Mouse (Mus musculus): ENCODE data around the gene 1700015F17Rik. TPM values are rescaled to one million over a fixed set of nuclear protein-coding genes. Genes with fewer than 3 reads are reported as not detected.

1700015F17Rik gene
- not detected in 2 replicates for total RNA-seq (2015)
- total RNA-seq (2017) = not detected in 2 replicates

DNA sequence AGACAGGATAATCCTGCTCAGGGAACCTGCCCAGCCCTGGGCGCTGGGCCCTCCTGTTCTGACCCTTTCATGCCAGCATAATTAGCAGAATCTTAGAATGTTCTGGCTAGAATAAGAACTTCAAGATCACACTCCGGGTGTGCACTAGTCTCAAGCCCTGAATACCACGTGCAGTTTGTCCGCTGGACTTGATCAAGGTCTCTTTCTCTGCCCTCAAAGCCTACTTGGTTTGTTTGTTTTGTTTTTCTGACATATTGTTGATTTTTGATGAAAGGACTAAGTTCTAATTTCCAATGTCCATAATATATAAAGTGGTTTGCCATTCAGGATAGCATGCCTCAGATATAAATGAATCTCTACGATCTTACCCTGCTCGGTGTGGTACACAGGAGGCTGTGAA is at the start of gene 1700015F17Rik:
1700015F17Rik (minus strand) TSS at position 101 of the 400 bp plus-strand sequence.
- ATAC-seq (replicated peaks; ENCODE audit: poor library complexity) = no peak

DNA sequence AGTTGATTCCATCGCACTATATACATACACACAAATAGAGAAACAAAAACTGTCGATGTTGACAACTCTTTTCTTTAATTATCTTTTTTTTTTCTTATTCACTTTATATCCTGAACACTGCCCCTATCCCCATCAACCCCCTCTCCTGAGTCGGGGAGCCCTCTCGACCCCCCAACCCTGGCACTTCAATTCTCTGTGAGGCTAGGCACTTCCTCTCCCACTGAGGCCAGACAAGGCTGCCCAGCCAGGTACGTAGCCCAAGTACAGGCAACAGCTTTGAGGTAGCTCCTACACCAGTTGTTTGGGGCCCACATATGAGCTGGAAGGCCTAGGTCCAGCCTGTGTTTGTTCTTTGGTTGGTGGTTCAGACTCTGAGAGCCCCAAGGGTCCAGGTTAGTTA is 36.5 kb upstream of the 1700015F17Rik start:
- ATAC-seq (replicated peaks; ENCODE audit: poor library complexity) = no peak

GRCm38 (mm10) chr5:5514196-5515076 is 35.5 kb upstream of the 1700015F17Rik start, which contains the start of gene Cldn12:
TSS of gene Cldn12 (minus strand) at chr5:5514958.
- peak; percentile 79 for ATAC-seq (replicated peaks; ENCODE audit: poor library complexity)

DNA sequence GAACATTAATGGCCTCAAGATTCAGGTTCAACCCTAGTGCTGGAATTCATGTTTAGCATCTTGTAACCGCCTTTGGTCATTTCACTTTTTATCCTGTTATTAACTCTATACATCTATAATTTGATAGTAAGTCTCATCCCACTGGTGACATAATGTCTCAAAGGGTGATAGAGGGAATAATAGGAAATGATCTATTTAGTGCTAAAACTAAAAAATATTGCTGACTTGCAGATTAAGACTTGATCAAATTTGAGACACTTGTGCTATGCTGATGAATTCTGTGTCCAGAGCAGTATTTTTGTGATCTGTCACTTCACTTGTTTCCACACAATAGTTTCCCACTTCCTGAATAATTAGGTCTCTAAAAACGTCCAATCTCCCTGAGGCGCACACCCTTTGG is 32.5 kb upstream of the 1700015F17Rik start:
- no peak for ATAC-seq (replicated peaks; ENCODE audit: poor library complexity)

GRCm38 (mm10) chr5:5510989-5511388 is 32.0 kb upstream of the 1700015F17Rik start:
- ATAC-seq (replicated peaks; ENCODE audit: poor library complexity) = no peak

DNA sequence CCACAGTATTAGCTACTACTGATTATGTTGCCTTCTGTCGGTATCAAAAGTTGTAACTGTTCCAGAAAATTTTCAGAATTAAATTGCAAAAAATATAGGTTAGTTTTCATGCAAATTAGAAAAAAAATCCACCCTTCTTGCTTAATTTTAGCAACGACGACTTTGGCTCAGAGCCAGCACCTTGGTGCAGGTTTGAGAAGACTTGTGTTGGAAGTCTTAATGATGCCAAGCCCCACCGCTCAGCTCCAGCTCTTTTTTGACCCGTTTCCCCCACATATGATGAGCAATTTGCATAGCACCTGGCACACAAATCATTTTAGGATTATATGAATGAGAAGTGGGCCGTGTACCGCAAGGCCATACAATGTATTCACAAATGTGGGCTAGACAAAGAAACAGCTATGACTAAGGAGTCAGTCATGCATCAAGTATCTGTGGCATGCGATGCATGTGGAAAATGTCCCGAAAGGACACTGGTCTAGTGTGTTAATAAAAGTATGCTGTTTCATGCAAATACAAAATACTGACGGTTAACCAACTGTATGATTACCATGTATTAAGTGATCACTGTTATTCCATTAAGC is 31.5 kb upstream of the 1700015F17Rik start:
- no peak for ATAC-seq (replicated peaks; ENCODE audit: poor library complexity)

DNA sequence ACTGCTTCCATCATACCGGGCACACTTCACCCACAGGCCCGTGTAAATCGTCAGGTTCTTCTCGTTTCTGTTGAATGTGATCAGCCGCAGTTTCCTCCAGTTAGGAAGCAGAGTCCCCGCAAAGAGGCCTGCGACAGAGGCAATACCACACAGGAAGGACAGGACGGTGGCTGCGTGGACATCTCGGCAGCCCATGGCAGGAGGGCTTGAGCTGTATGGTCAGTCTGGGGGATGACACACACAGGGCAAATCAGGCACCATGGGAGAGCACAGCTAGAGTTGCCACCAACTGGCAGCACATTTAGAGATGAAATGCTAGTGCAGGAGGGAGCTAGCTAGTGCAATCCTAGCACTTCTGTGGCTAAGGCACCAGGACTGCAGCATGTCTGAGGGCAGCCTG is 29.3 kb upstream of the 1700015F17Rik start:
- ATAC-seq (replicated peaks; ENCODE audit: poor library complexity) = no peak

GRCm38 (mm10) chr5:5507701-5508225 is 28.8 kb upstream of the 1700015F17Rik start:
- peak; percentile 88 for ATAC-seq (replicated peaks; ENCODE audit: poor library complexity)

DNA sequence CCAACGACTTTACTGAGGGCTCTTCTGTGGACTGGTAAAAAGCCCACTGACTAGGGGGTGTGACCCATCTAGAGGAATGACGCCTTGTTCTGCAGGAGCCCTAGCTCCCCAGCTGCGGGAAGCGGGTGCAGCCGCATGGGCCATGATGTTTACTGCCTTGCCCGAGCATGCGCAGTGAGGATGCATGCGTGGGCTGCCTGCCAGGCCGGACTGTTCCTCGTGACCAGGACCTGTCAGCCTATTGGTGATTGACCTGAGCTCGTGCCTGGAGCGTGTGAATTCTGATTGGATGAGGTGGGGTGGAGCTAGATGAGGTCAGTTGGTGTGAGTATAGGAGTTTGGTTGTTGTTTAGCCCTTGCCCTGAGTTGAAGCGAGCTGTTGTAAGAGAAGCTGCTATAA is 25.5 kb upstream of the 1700015F17Rik start:
- ATAC-seq (replicated peaks; ENCODE audit: poor library complexity) = no peak

DNA sequence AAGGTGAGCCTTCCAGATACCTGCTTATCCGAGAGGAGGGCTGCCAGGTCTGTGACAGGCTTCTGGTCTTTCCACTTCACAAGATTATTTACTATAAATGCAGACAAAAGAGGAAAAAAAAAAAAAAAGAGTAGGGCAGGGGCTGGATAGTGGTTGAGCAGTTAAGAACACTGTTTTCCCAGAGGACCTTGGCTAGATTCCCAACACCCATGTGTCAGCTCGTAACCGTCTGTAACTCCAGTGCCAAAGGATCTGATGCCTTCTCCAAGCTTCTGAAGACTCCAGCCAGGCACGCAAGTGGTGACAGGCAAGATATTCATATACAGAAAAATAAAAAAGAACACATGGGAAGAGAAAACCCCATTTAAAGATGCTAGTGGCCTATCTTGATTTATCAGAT is 24.4 kb upstream of the 1700015F17Rik start:
- ATAC-seq (replicated peaks; ENCODE audit: poor library complexity) = no peak

GRCm38 (mm10) chr5:5501583-5501982 is 22.6 kb upstream of the 1700015F17Rik start:
- peak; percentile 85 for ATAC-seq (replicated peaks; ENCODE audit: poor library complexity)

- no peak for ATAC-seq (replicated peaks; ENCODE audit: poor library complexity)
Observed at GRCm38 (mm10) chr5:5496393-5496792, 17.4 kb upstream of the 1700015F17Rik start.

GRCm38 (mm10) chr5:5495042-5495441 is 16.1 kb upstream of the 1700015F17Rik start:
- ATAC-seq (replicated peaks; ENCODE audit: poor library complexity) = peak; percentile 41

GRCm38 (mm10) chr5:5494269-5495005 is 15.5 kb upstream of the 1700015F17Rik start:
- peak; percentile 97 for ATAC-seq (replicated peaks; ENCODE audit: poor library complexity)

DNA sequence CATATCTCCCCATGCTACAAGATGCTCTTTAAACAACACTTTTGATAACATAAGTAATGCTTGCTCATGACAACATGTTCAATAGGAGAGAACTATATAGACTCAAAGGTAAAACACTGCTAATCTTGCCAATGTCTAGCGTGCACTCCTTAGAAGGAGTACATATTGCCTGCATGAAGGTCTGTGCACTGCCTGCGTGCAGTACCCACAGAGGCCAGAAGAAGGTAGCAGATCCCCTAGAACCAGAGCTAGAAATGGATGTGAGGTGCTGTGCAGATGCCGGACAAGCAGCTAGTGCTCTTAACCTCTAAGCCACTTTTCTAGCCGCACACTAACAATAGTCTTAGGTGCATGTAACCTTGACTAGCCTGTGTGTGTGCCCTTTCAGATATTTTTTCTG is 13.2 kb upstream of the 1700015F17Rik start:
- peak; percentile 39; the same call in 1 of the 2 replicates for ATAC-seq (replicated peaks; ENCODE audit: poor library complexity)

GRCm38 (mm10) chr5:5486071-5486470 is 7.1 kb upstream of the 1700015F17Rik start:
- ATAC-seq (replicated peaks; ENCODE audit: poor library complexity) = no peak

GRCm38 (mm10) chr5:5483254-5483858 is 4.4 kb upstream of the 1700015F17Rik start:
- no peak for ATAC-seq (replicated peaks; ENCODE audit: poor library complexity)

DNA sequence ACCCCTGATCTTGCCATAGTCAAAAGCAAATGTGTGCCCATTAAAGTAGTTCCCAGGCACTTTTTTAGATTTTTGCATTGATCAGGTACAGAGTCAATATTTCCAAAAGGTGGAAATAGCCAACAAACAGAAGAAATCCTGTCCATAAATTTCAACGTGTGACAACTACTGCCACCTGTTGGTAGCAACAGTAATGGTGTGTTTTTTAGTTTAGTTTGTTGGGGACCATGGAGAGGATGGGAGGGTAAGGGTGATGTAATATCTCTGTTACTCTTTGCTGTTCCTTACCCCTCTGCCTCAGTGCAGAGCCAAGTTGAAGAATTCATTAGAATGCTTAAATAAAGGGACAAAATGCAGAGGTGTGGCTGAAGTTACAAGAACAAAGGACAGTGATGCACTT is 2.7 kb upstream of the 1700015F17Rik start:
- peak; percentile 78 for ATAC-seq (replicated peaks; ENCODE audit: poor library complexity)

DNA sequence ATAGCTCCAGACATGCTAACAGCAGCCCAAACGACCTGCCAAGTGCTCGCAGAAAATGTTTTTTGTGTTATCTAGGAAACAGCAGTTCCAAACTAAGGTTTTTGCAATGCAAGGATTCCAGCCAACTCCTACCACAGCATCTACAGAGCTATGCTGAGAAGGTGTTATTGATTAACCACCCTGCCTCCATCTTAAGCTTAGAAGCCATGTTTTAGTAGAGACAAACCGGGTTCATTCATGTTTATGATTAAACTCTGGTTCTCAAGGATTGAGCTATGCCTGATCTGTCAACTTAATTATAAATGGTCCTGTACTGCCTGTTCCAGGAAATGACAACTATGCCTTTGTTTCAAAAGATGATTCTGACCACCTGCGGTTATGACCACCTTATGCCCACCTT is 2.8 kb downstream of the 1700015F17Rik start:
- no peak for ATAC-seq (replicated peaks; ENCODE audit: poor library complexity)

DNA sequence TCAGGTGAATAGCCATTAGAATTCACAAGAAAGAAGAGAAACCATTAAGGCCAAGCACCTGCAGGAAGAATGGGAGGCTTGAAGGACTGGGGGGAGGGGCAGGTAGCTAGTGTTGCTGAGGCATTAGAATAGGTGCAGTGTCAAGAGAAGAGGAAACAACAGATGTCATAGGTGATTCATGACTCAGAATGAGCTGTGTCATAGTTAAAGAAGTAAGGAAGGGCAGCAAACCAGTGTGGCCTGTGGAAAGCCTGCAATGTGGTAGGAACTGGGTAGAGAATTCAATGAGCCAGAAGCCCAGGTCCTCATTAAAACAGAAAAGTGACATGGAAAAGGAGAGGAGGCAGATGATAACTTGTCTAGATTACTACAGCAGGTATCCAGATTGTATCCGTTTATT is 13.7 kb downstream of the 1700015F17Rik start:
- ATAC-seq (replicated peaks; ENCODE audit: poor library complexity) = no peak
